In the genomic region with DNA sequence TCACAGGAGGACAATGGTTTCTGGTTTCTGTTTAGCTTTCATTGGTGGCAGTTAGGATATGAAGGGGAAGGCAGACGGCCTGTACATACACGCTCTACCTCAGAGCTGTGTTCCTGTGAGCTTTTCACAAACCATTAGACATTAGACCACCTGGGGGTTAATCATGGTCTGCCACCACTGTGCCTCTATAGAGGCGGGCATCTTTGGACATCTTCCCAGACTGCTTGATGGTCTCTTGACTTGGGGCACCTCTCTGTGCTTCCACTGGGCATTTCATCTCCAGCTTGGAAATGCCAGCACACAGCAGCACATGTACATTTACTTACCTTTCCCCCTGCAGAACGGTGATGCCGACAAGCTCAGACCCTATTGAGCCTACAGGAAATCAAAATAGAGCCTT, we compare ENCODE assay signal across 16 mouse cellular contexts.
"Had no signal": no experiment of that assay in that cellular context is flagged by ENCODE, and none has a peak within 500 bp of the region (broad histone marks: within the 10 kb centered on the region; RNA-seq: fewer than 3 reads in every experiment).

No protein-coding gene starts in this region.

- H3K36me3 ChIP-seq: liver, embryonic 15.5 days; midbrain, embryonic 15.5 days; neural tube, embryonic 15.5 days had no signal

- H3K27me3 ChIP-seq: liver, embryonic 15.5 days; midbrain, embryonic 15.5 days; neural tube, embryonic 15.5 days had no signal

- H3K9ac ChIP-seq: liver, embryonic 15.5 days; midbrain, embryonic 15.5 days; neural tube, embryonic 15.5 days had no signal

- H3K4me2 ChIP-seq: liver, embryonic 11.5 days; liver, embryonic 15.5 days; midbrain, embryonic 11.5 days; midbrain, embryonic 15.5 days; neural tube, embryonic 15.5 days had no signal

- H3K4me3 ChIP-seq: liver, embryonic 15.5 days; midbrain, embryonic 15.5 days; neural tube, embryonic 15.5 days had no signal

- H3K27ac ChIP-seq: kidney, postnatal 0 days; liver, embryonic 15.5 days; midbrain, embryonic 15.5 days; neural tube, embryonic 15.5 days had no signal

- ATAC-seq: lung, postnatal 0 days; midbrain, embryonic 15.5 days had no signal

- H3K9me3 ChIP-seq: liver, embryonic 15.5 days; midbrain, embryonic 15.5 days; neural tube, embryonic 15.5 days had no signal

- DNase-seq: kidney, adult 9 months; kidney, postnatal 36 days; layer of hippocampus, adult 9-11 months; layer of hippocampus, postnatal 36 days; lung, adult 2 months; lung, postnatal 4 days; right cerebral cortex, adult 18-20 months; right cerebral cortex, postnatal 25 days; thymus, postnatal 36 days had no signal
